Mouse (Mus musculus) cerebellum, adult 11-12 months (tissue): ENCODE results near the gene Inhbb.

Experiments
- DNase-seq: peaks from one replicate; pipeline ENCODE4 v3.0.0; 2022

The Inhbb gene

GRCm38 (mm10) chr1:119419151-119420105 lies 2.6 kb downstream of the Inhbb start:
- DNase-seq, result no peak

- DNase-seq, result no peak
Measured at GRCm38 (mm10) chr1:119417991-119418390, 4.1 kb downstream of the Inhbb start.

GRCm38 (mm10) chr1:119417542-119417941 lies 4.5 kb downstream of the Inhbb start:
- DNase-seq, result no peak

GRCm38 (mm10) chr1:119416610-119417009 lies 5.4 kb downstream of the Inhbb start:
- no peak for DNase-seq

DNA sequence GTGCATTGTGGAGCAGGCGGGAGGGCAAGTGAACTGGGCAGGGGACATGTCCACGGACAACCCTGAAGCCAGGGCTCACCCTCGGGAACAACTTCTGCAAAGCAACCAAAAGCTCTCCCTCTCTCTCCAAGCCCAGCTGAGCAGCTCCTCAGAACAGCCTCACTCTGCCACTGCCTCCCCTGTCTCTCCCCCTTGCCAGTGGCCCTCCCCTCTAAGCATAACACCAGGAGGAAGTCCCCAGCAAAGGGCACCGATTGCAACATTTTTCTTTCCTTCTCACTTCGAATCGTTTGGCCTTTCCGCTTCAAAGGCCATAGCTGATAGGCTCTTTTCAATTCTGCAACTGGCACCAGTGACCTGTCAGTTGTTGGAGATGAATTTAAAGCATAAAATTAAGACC lies 5.9 kb downstream of the Inhbb start:
- DNase-seq, result no peak

DNA sequence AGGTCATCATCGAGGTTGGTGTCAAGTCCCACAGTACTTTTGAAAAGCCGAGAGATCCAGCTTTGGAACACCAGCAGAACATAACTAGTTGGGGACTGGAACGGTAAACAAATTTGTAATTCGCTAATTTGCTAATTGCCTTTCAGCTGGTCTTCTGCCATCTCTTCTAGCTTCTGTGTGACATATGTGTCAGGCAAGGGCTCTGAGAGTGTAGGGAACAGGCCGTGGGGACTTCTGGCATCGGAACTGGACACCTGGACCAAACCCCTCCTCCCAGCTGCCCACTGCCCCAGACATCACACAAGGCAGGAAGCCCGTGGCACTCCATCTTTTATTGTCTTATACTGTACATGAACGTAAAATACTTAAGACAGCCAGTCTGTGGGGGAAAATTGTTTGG lies 6.9 kb downstream of the Inhbb start:
- no peak for DNase-seq

DNA sequence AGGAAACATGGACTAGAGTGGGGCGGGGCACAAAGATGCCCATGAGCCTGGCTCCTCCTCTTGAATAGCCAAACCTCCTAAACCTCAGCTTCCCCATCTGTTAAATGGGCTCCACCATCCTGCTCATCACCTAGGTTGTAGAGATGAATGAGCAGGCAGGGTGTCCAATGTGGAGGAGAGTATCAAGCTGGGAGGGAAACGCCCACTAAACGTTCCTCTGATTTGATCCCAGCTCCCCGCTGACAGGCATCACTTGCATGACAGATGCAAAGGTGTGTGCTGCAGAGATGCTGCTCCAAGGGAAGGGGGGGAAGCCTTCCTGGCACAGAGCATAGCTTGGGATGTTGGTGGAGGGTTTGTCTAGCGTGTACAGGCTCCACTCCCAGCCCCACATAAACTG lies 11.4 kb downstream of the Inhbb start:
- DNase-seq, result no peak

DNA sequence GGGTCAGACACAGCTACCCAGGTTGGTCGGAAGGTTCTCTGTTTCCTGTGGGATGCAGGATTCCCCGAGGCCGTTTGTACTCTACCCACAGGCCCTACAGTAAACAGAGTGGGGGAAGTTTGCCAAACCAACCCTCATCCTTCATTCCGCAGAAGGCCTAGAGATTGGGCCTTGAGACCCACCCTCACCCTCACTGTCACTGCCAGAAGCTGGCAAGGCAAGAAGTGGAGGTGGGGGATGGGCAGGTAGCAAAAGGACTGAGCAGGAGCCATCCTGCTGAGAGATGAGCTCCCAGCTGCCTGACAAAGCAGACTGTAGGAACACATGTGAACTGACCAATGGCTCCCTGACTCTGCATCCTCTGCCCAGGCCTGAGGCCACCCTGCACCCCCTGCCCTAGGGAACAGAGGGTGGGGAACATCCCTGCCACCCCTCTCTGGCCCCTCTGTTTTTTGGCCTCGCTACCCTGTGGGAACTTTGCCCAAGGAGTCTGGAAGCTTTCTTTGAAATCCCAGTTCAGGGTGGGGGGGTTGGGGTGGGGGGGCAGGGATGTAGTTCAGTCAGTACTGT lies 12.4 kb downstream of the Inhbb start:
- DNase-seq, result no peak

- DNase-seq, result no peak
Measured at GRCm38 (mm10) chr1:119409106-119409505, 12.9 kb downstream of the Inhbb start.

DNA sequence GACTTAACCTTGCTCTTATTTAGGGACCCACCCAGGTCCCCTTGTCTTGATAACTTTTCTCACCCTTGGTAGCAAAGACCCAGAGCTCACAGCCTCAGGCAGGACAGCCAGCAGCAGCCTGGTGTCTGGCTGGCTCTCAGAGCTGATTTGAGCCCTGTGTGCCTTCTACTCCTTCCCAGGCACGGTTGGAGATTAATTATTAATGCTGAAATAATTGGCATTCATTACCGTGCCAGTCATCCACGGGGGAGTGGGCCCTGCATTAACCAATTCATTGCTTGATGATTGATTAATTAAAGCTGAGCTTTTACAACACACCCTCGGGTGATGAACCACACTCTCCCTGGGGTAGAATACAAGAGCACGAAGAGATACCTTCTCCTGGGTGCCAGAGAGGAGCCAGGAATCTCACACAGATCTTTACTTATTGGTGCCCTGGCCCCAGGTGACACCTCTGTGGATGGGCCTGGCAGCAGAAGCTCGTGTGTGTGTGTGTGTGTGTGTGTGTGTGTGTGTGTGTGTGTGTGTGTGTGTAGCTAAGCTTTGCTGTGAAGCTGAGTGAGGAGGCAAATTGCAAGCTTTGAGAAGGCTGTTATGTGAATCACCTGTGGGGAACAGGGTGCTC lies 14.2 kb downstream of the Inhbb start:
- no peak for DNase-seq

- DNase-seq, result no peak
Measured at GRCm38 (mm10) chr1:119404798-119405197, 17.2 kb downstream of the Inhbb start.

- DNase-seq, result no peak
Measured at GRCm38 (mm10) chr1:119404341-119404740, 17.7 kb downstream of the Inhbb start.

DNA sequence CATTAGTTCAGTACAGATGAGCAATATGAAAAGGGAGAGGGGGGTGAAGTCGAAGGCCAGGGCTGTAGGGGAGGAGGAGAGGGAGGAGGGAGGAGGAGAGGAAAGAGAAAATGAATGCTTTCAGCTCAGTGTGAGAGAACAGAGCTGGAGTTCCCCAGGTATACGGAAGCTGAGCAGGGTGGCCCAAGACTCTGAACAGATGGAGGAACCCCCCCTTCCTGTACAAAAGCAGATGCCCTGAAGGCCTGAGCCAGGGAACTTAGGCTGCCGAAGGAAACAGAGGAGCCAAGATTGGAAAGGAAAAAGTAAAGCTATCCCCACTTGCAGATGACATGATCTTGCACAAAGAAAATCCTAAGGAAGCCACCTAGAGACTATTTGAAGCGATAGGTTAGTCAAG lies 20.8 kb downstream of the Inhbb start:
- DNase-seq, result no peak

DNA sequence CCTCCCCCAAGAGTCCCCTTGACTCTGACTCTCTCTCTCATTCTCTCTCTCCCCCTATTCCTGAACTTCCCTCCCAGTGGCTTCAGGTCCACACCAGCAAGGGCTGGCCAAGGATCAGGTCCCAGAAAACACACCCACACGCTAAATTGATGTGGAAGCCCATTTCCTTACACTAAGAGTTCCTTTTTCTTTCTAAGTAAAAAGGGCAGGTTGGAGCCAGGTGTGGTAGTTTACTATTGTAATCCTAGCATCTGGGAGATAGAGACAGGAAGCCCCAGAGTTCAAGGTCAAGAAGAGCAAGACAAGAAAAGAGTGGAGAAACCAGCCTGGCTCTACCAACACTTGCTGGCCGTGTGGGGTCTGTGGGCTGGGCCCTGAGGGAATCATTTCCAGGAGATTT lies 23.4 kb downstream of the Inhbb start:
- no peak for DNase-seq

GRCm38 (mm10) chr1:119397839-119398238 lies 24.2 kb downstream of the Inhbb start:
- DNase-seq, result no peak

- DNase-seq, result peak; percentile 73
Measured at GRCm38 (mm10) chr1:119391311-119391710, 30.7 kb downstream of the Inhbb start.

- no peak for DNase-seq
Measured at GRCm38 (mm10) chr1:119390676-119391075, 31.4 kb downstream of the Inhbb start.

DNA sequence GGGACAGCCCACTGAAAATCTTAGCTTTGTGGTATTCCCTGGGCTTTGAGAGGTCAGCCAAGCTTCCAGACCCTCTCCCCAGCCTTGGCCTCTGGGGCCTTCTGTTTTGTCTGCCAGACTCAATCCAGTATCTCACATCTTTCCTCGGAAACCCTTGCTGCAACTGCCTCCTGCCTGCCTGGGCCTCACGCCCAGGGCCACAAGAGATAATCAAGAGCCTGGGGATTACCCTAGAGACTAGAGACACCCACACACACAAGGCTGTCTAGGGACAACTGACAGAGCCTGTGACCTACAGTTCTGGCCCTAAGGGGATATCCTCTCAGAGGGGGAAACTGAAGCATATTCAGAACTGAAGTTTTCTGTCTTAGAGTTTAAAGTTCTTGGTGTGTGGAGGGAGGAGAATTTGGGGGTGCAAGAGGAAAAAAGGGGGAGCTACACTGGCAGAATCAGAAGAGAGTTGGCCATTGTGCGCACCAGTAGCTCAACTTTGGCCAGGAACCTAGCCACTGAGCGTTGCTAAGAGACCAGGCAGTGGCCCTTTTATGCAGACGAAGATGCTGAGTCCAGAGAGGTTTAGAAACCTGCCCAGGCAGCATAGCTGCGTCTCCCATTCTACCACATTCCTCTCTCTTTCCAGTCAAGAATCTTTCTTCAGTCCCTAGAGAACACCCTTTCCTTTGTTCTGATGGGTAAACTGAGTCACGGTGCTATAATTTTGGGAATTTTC lies 32.1 kb downstream of the Inhbb start:
- no peak for DNase-seq

GRCm38 (mm10) chr1:119388664-119389396 lies 33.2 kb downstream of the Inhbb start:
- DNase-seq, result no peak

- no peak for DNase-seq
Measured at GRCm38 (mm10) chr1:119386306-119386705, 35.7 kb downstream of the Inhbb start.

DNA sequence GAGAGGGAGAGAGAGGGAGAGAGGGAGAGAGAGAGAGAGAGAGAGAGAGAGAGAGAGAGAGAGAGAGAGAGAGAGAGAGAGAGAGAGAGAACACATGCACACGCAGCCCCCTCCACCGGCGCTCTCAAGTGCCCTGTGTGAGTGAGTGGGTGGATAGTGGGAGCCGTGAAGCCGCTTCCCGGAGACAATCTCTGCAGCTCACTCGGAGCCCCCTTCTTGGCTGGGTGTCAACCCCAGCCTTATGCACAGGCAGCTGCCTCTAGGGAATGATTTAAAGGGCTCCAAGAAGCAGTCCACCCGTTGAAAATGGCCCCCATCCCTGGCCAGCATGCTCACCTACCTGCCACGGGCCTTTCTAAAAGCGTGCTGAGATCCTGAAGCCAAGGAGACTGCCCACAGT lies 38.1 kb downstream of the Inhbb start:
- DNase-seq, result no peak

DNA sequence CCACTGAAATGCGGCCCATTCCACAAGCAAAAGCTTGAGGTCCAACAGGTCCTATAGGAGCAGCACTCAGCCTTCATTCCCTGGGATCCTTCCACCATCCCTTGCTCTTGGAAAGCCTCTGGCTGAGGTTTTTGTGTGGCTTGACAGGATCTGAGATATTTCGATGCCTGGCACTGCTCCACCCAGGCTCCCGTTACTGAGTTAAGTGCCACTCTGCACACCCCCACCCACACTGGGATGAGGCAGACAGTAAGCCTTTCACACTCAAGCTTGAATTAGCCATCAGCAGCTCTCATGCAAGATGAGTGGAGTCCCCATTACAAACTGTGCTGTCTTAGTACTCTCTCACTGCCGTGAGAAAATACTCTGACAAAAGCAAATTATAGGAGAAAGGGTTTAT lies 41.4 kb downstream of the Inhbb start:
- DNase-seq, result no peak

DNA sequence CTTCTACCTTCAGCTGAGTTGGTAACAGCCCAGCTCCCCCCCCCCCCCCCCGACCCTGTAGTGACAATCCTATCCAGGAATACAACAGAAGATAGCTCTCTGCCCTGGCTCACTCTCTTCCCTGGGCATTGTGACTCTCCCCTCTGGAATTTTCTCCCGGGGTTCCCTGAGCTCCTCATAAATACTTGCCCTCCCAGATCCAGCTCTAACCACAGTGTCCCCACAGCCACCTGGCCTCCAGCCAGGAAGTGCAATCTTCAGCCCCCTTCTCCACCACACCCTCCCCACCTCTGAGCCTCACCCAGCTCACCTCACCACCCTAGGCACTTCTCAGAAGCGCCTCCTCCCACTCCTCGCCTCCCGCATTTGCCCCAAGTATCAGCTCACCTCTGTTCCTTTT lies 46.7 kb downstream of the Inhbb start:
- DNase-seq, result no peak
